Mouse (Mus musculus) forebrain, embryonic 13.5 days (tissue): ENCODE results near the gene Klhl2. TPM values are rescaled to one million over a fixed set of nuclear protein-coding genes. Genes with fewer than 3 reads are reported as not detected.
A peak's percentile ranks its signal among the peaks of the same experiment; 100 is the strongest.

Experiments
- ATAC-seq: fragments of 200-750 bp; cut with Nextera tagmentation; 2 replicates; pipeline ENCODE4 v1.8.0; 2017
- H3K27ac ChIP-seq: fragments of 300-500 bp; sonication (generic); 2 replicates; pipeline ENCODE4 v1.5.1; 2015; ENCODE audit warnings: inconsistent platforms, mild to moderate bottlenecking, moderate library complexity
- H3K27me3 ChIP-seq: fragments of 300-500 bp; sonication (generic); 2 replicates; pipeline ENCODE4 v1.6.1; 2015; ENCODE audit warnings: mild to moderate bottlenecking, inconsistent platforms
- H3K36me3 ChIP-seq: fragments of 300-500 bp; sonication (generic); 2 replicates; pipeline ENCODE4 v1.6.1; 2015; ENCODE audit warnings: mild to moderate bottlenecking, inconsistent platforms; ENCODE audit not compliant: poor library complexity, severe bottlenecking
- H3K4me1 ChIP-seq: fragments of 300-500 bp; sonication (generic); 2 replicates; pipeline ENCODE4 v1.6.1; 2015; ENCODE audit warnings: inconsistent platforms
- H3K4me2 ChIP-seq: fragments of 300-500 bp; sonication (generic); 2 replicates; pipeline ENCODE4 v1.6.1; 2015; ENCODE audit warnings: inconsistent platforms, mild to moderate bottlenecking, moderate library complexity
- H3K4me3 ChIP-seq: fragments of 300-500 bp; sonication (generic); 2 replicates; pipeline ENCODE4 v1.5.1; 2015; ENCODE audit warnings: mild to moderate bottlenecking, inconsistent platforms
- H3K9ac ChIP-seq: fragments of 300-500 bp; sonication (generic); 2 replicates; pipeline ENCODE4 v1.6.1; 2015; ENCODE audit warnings: mild to moderate bottlenecking, inconsistent platforms
- H3K9me3 ChIP-seq: fragments of 300-500 bp; sonication (generic); replicated peaks from 2 replicates; pipeline ENCODE4 v1.6.1; 2016; ENCODE audit warnings: inconsistent platforms
- WGBS: fragments of 180-500 bp; shearing (Covaris S2); methylation state at CpG from one replicate; pipeline ENCODE4 v1.1.7; 2015; 5-methylcytosine and 5-hydroxymethylcytosine counted together
- polyA plus RNA-seq: library from polyadenylated mRNA; unstranded; fragments of >200 nt; fragmentation: Nextera tagmentation; extraction: Ambion mirVana; gene quantifications from 2 replicates; pipeline ENCODE4 v1.2.1, GENCODE M21; 2015

Klhl2 gene
- polyA plus RNA-seq, 1 experiment from 2014 or later = 12.5 TPM

DNA sequence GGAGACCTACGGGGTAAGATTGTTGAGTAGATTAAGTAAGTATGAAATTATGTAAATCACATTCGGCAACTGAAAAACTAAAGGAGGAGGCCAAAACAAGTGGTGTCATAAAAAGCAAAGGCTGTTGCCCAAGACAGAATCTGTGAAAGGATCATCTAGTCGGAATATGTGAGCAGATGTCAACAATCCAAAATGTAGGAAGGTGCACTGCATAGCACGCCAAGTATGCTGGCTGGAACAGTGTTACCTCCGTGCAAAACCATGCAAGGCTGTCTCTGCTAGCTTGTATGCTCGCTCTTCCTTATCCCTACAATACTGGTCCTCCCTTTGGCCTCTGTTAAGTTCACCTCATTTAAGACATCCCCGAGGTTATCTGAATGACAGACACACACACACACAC is 4.5 kb downstream of the Klhl2 start:
- Histone ChIP-seq H3K4me1 (peaks cover 34% of the 10 kb centered on the region), H3K4me3 (no peak overlapping the region), H3K9me3 (no peaks in the 10 kb centered on the region), H3K4me2 (no peak overlapping the region), H3K9ac (no peak overlapping the region), H3K27ac (no peak overlapping the region), H3K27me3 (no peaks in the 10 kb centered on the region), H3K36me3 (no peaks in the 10 kb centered on the region)
- ATAC-seq = no peak
- WGBS = 87% methylated on average over 7 of the region's 7 CpGs

DNA sequence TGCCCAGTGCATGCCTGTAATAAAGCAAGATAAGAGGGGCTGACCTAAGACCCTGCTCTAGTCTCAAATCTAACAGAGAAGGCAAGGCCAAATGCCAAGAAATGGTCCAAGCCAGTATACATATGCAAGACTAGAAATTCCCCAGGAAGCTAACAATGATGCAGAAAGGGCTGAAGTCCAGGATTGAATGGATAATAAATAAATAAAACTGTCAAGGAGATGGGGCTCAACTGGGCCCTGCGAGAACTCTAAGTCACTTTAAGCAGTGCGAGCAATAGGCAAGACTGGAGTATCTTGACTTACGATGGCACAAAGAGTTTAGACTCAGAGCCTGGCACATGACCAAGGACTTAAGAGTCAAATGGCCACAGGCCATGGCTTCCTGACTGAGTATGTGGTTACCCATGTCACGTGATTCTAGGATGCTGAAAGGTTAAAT is 5.8 kb downstream of the Klhl2 start:
- Histone ChIP-seq H3K4me1 (peaks cover 42% of the 10 kb centered on the region), H3K27me3 (no peaks in the 10 kb centered on the region), H3K4me3 (no peak overlapping the region), H3K36me3 (no peaks in the 10 kb centered on the region), H3K9ac (no peak overlapping the region), H3K27ac (no peak overlapping the region), H3K4me2 (no peak overlapping the region), H3K9me3 (no peaks in the 10 kb centered on the region)
- ATAC-seq = no peak
- WGBS = 89% methylated on average over 4 of the region's 4 CpGs

DNA sequence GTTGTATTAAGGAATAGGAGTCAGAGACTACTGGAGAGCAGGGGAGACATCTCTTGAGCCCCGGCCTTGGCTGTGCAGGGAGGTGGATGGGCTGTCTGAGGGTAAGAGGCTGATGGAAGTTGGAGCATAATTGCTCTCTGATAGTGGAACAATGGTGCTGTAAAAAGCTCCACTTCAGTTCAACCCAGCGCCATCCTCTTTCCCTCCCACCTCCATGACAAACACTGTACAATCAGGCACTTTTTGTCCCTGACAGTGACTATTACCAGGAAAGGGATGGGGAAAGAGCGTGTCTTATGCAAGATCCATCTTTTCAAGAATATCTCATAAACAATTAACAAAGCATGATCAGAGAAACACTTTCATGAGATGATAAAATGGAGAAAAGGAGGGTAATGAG is 6.6 kb downstream of the Klhl2 start:
- H3K36me3 ChIP-seq = no peaks in the 10 kb centered on the region
- no peak for ATAC-seq
- H3K9me3 ChIP-seq = no peaks in the 10 kb centered on the region
- H3K27me3 ChIP-seq = no peaks in the 10 kb centered on the region
- WGBS = 73% methylated on average over 3 of the region's 3 CpGs
- H3K4me3 ChIP-seq = no peak overlapping the region
- H3K4me2 ChIP-seq = no peak overlapping the region
- no peak overlapping the region for H3K27ac ChIP-seq
- H3K9ac ChIP-seq = no peak overlapping the region
- H3K4me1 ChIP-seq = peaks cover 40% of the 10 kb centered on the region

DNA sequence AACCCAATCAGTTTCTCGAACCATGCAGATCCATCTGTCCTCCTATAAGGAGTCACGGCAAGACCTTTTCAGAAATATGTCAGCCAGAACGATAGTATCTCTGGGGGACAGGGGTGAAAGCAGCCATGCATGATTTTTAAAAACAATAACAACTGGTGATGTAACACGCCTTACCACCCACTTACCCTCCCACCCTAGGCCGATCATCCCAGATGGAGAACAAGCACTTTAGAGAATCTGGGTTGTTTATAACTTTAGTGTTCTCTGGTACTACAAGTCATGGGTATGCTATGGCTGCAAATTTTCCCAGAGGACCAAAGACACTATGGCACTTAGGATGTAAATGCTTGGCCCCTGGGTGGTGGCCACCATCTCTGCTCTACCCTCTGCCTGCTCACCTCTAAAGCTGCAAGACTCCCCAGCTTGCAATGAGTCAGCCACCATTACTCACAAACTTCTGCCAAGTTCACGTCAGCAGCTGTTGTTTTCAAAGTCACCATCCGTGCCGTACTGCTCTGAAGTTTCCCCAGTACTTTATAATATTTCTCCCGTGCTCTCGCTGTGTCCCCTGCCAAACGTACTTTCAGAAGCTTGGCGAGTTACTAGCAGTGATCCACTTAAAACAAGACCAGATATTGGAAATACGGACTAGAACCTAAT is 7.9 kb downstream of the Klhl2 start:
- no peak overlapping the region for H3K4me3 ChIP-seq
- H3K27me3 ChIP-seq = no peaks in the 10 kb centered on the region
- H3K4me1 ChIP-seq = peaks cover 30% of the 10 kb centered on the region
- no peaks in the 10 kb centered on the region for H3K9me3 ChIP-seq
- H3K9ac ChIP-seq = no peak overlapping the region
- no peak overlapping the region for H3K4me2 ChIP-seq
- no peak overlapping the region for H3K27ac ChIP-seq
- H3K36me3 ChIP-seq = no peaks in the 10 kb centered on the region
- ATAC-seq = no peak
- WGBS = 91% methylated on average over 13 of the region's 13 CpGs

DNA sequence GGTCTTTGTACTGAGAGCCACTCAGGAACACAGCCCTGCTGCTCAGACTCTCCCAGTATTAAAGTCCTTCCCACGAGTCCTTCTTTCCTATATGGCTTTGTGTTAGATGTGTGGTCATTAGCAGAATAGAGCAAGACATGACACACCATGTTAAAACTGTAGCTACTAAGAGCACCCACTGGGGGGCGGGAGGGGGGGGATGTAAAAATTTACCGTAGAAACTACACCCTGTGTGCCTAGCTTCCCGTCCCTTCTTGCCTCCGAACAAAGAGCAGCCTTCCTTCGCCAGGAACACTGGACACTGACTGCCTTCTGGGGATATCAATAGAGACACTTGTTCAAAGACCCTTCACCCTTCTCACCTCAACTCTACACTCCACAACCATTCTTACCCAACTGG is 10.2 kb downstream of the Klhl2 start:
- peaks cover 36% of the 10 kb centered on the region for H3K4me1 ChIP-seq
- no peak overlapping the region for H3K9ac ChIP-seq
- no peaks in the 10 kb centered on the region for H3K36me3 ChIP-seq
- H3K27ac ChIP-seq = no peak overlapping the region
- no peak overlapping the region for H3K4me2 ChIP-seq
- no peaks in the 10 kb centered on the region for H3K27me3 ChIP-seq
- H3K4me3 ChIP-seq = no peak overlapping the region
- no peaks in the 10 kb centered on the region for H3K9me3 ChIP-seq
- no peak for ATAC-seq
- whole genome bisulfite sequencing = 44% methylated on average over 6 of the region's 6 CpGs

DNA sequence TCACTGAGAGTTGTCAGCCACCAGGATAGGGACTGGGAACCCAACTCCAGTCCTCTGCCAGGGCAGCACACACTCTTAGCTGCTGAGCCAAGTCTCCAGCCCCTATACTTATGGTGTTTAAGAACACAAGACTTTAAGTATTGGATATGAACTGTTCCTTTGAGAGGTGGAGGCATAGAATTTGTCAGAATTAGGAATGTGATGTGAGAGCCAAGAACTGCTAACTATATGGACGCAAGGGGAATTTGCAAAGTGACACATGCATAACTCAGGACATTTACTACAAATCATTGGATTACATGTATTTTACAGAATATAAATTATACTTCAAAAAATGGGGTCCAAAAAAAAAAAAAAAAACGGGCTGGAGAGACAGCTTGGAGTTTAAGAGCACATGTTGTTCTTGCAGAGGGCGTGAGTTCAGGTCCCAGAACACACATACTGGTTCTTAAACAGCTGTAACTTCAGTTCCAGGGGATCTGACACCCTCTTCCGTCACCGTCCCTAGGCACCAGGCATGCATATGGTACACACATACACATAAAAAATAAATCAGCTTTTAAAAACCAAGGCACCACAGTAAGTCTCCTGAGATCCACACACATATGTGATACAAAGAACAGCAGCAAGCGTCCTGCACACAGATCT is 14.2 kb downstream of the Klhl2 start:
- WGBS = 79% methylated on average over 6 of the region's 6 CpGs
- Histone ChIP-seq H3K9me3 (no peaks in the 10 kb centered on the region), H3K4me3 (no peak overlapping the region), H3K27ac (no peak overlapping the region), H3K9ac (no peak overlapping the region), H3K36me3 (peaks cover 4% of the 10 kb centered on the region; the same call in 1 of the 2 replicates), H3K4me1 (peaks cover 45% of the 10 kb centered on the region), H3K4me2 (no peak overlapping the region), H3K27me3 (no peaks in the 10 kb centered on the region)
- no peak for ATAC-seq

DNA sequence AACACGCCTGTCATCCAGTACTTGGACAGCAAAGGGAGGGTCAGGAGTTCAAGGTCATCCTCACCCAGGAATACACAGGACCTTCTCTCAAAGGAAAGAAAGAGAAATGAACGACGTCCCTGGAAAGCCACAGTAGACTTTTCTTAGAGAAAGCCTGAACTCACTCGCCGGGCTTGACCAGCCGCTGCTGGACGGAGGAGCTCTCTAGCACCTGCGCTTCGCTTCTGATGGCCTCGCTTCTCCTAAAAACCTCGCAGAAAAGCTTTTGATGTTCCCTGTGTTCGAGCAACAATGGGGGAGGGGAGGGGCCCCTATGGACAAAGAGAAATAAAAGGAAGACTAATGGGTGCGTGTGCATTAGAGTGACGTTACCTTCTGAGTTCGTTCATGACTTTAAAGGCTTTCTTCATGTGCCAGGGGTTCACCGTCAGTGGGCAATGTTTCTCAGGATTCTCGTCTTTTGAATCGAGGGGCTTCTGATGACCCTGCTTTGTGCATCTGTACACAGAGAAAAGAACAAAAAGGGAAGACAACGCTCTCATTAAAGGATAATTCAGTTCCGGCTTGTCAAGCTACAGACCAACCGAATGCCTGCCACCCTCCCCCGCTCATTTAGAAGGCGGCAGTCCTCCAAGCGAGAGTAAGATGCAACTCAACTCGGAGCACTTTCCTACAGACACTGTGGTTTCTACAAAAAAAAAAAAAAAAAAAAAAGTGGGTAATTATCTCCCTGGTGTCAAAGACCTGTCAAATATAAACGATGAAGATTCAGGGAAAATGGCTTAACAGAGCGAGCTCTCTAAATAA is 15.5 kb downstream of the Klhl2 start:
- H3K4me2 ChIP-seq = peak overlapping the region; percentile 49
- H3K36me3 ChIP-seq = peaks cover 9% of the 10 kb centered on the region
- 20% methylated on average over 27 of the region's 27 CpGs for WGBS
- peaks cover 39% of the 10 kb centered on the region for H3K4me1 ChIP-seq
- H3K9ac ChIP-seq = 0 out of 2 replicates have a peak overlapping the region, but pooled peaks have one; percentile 34
- H3K27ac ChIP-seq = peak overlapping the region; percentile 63; the same call in 1 of the 2 replicates
- ATAC-seq = peak; percentile 50; the same call in 1 of the 2 replicates
- H3K4me3 ChIP-seq = peak overlapping the region; percentile 13
- H3K27me3 ChIP-seq = no peaks in the 10 kb centered on the region
- no peaks in the 10 kb centered on the region for H3K9me3 ChIP-seq

DNA sequence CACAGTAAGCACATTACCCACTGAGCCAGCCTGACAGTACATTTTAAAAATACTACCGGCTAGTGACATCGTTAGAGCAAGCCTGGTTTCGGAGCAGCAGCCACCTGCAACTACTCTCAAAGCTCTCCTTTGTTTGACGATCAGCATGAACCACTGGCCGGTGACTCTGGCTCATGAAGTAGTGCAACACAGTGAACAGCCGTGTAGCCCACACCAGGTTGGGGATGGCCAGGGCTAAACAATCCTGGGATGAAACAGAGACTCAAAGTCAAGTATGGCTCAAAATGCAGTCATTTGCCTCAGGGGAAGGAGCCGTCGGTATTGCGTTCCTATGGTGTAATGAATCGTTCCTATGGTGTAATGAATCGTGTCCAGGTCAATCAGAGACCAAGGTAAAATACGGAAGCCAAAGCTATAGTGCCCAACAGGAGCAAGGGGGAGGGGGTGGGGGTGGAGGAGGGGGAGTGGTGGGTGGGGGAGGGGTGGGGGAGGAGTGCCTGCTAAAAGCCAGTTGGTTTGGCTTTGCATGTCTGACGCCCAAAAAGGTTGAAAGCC is 17.2 kb downstream of the Klhl2 start:
- no peak for ATAC-seq
- Histone ChIP-seq H3K27me3 (no peaks in the 10 kb centered on the region), H3K4me1 (peaks cover 30% of the 10 kb centered on the region), H3K36me3 (peaks cover 17% of the 10 kb centered on the region), H3K27ac (peak overlapping the region; percentile 25; the same call in 1 of the 2 replicates), H3K4me2 (no peak overlapping the region), H3K9ac (no peak overlapping the region), H3K4me3 (no peak overlapping the region), H3K9me3 (no peaks in the 10 kb centered on the region)
- WGBS = 45% methylated on average over 13 of the region's 13 CpGs

DNA sequence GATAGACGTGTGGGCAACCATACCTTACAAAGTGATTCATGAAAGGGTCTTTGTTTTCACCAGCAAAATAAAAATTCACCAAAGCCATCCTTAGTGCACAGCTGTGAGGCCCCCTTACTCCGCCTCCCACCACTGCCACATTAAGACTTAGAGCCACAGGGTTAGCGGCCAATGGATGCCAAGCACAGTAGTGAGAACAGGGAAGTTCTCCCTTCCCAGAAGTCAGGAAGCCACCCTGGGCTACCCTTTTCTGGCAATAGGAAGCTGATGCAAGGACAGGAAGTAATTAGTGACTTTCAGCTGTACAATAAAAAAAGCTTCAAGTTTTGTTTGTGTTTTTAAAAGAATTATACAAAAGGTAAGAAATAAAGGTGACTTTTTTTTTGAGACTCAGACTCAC is 18.2 kb downstream of the Klhl2 start:
- no peak overlapping the region for H3K9ac ChIP-seq
- no peak for ATAC-seq
- WGBS = 71% methylated on average over 3 of the region's 3 CpGs
- H3K4me1 ChIP-seq = peaks cover 26% of the 10 kb centered on the region
- no peak overlapping the region for H3K27ac ChIP-seq
- H3K27me3 ChIP-seq = no peaks in the 10 kb centered on the region
- H3K36me3 ChIP-seq = peaks cover 21% of the 10 kb centered on the region
- H3K4me3 ChIP-seq = no peak overlapping the region
- H3K9me3 ChIP-seq = no peaks in the 10 kb centered on the region
- H3K4me2 ChIP-seq = no peak overlapping the region

DNA sequence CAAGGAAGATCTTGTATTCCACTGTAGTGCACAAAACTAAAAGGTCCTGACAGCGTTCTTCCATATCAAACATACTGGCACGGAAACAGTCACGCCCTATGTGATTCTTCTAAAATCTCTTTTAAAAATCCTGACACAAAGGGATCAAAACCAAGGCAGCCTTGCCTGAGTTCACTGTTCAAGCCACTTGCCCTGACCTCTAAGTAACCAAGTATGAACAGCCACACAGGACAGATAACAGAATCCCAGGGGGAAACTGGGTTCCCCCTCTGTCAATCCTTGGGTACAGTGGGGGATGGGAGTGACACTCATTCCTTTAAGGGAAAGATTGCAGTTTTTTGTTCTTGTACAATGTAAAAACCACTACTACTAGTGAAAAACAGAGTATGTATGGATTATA is 19.9 kb downstream of the Klhl2 start:
- peaks cover 24% of the 10 kb centered on the region for H3K4me1 ChIP-seq
- H3K36me3 ChIP-seq = peaks cover 21% of the 10 kb centered on the region
- no peak for ATAC-seq
- no peak overlapping the region for H3K27ac ChIP-seq
- WGBS = 95% methylated on average over 3 of the region's 3 CpGs
- H3K4me3 ChIP-seq = no peak overlapping the region
- H3K4me2 ChIP-seq = no peak overlapping the region
- H3K9ac ChIP-seq = no peak overlapping the region
- no peaks in the 10 kb centered on the region for H3K9me3 ChIP-seq
- no peaks in the 10 kb centered on the region for H3K27me3 ChIP-seq

DNA sequence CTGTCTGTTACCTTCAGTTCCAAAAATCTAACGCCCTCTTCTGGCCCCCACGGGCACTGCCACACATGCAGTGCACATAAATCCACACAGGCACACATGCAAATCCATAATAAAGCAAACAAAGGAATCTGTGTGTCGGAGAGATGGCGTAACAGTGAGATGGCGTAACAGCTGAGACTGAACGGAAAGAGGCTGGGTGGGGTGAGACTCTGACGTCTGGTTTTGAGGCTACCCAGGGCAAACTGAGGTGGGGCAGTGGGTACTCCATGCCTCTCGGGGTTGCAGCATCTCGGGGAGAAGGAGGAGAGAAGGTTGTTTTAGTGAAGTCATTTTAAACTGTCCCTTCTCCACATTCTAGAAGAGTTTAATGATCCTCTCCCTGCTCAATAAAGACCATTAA is 20.4 kb downstream of the Klhl2 start:
- no peak overlapping the region for H3K27ac ChIP-seq
- H3K4me1 ChIP-seq = peaks cover 18% of the 10 kb centered on the region
- H3K9ac ChIP-seq = no peak overlapping the region
- 96% methylated on average over 9 of the region's 9 CpGs for WGBS
- H3K4me3 ChIP-seq = no peak overlapping the region
- peaks cover 21% of the 10 kb centered on the region for H3K36me3 ChIP-seq
- ATAC-seq = no peak
- no peak overlapping the region for H3K4me2 ChIP-seq
- no peaks in the 10 kb centered on the region for H3K9me3 ChIP-seq
- no peaks in the 10 kb centered on the region for H3K27me3 ChIP-seq

DNA sequence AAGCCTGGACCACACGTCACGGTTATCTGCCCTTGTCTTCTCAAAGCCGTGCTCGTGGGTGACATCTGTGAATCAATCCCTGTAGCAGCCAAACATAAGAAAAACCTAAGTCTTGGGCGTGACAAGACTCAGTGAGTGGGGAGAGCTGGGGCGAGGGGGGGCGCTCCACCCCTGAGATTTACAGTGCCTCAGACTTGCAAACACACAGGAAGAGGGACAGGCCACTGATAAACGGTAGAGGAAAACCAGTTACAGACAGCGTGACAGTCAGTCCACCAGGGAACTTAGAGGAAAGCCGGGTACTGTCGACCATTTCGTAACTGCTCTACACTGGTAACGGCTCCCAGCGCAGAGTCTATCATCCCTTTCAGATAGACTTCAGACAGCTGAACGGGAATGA is 21.4 kb downstream of the Klhl2 start:
- Histone ChIP-seq H3K27ac (no peak overlapping the region), H3K4me2 (no peak overlapping the region), H3K27me3 (no peaks in the 10 kb centered on the region), H3K9me3 (no peaks in the 10 kb centered on the region), H3K36me3 (peaks cover 21% of the 10 kb centered on the region), H3K4me1 (peaks cover 14% of the 10 kb centered on the region; the same call in 1 of the 2 replicates), H3K4me3 (no peak overlapping the region), H3K9ac (no peak overlapping the region)
- no peak for ATAC-seq
- WGBS = 89% methylated on average over 15 of the region's 15 CpGs
